Mouse (Mus musculus): ENCODE results near the gene Zan.

Zan gene

GRCm38 (mm10) chr5:137374521-137375080 lies 102.3 kb downstream of the Zan start:
- in situ Hi-C loops (cut with MboI; ENCODE audit: low pct_unique_long_range_greater_than_20kb in 1 of 2, low sequenced_read_pairs in 2 of 2, unreplicated experiment in 1 of 2) = no loop called here

GRCm38 (mm10) chr5:137373371-137373950 lies 103.4 kb downstream of the Zan start:
- in situ Hi-C loops (cut with MboI; ENCODE audit: low pct_unique_long_range_greater_than_20kb in 1 of 2, low sequenced_read_pairs in 2 of 2, unreplicated experiment in 1 of 2) = no loop called here

GRCm38 (mm10) chr5:137369665-137370064 lies 107.2 kb downstream of the Zan start:
- in situ Hi-C loops (cut with MboI; ENCODE audit: low pct_unique_long_range_greater_than_20kb in 1 of 2, low sequenced_read_pairs in 2 of 2, unreplicated experiment in 1 of 2) = no loop called here

GRCm38 (mm10) chr5:137358382-137358781 lies 118.5 kb downstream of the Zan start:
- in situ Hi-C loops (cut with MboI; ENCODE audit: low pct_unique_long_range_greater_than_20kb in 1 of 2, low sequenced_read_pairs in 2 of 2, unreplicated experiment in 1 of 2) = no loop called here

- in situ Hi-C loops (cut with MboI; ENCODE audit: low pct_unique_long_range_greater_than_20kb in 1 of 2, low sequenced_read_pairs in 2 of 2, unreplicated experiment in 1 of 2) = no loop called here
Measured at GRCm38 (mm10) chr5:137354091-137354490, 122.8 kb downstream of the Zan start.

- in situ Hi-C loops (cut with MboI; ENCODE audit: low pct_unique_long_range_greater_than_20kb in 1 of 2, low sequenced_read_pairs in 2 of 2, unreplicated experiment in 1 of 2) = no loop called here
Measured at GRCm38 (mm10) chr5:137352011-137352975, 124.6 kb downstream of the Zan start.

- in situ Hi-C loops (cut with MboI; ENCODE audit: low pct_unique_long_range_greater_than_20kb in 1 of 2, low sequenced_read_pairs in 2 of 2, unreplicated experiment in 1 of 2) = no loop called here
Measured at GRCm38 (mm10) chr5:137351394-137351793, 125.5 kb downstream of the Zan start.

GRCm38 (mm10) chr5:137351058-137351380 lies 125.8 kb downstream of the Zan start:
- in situ Hi-C loops (cut with MboI; ENCODE audit: low pct_unique_long_range_greater_than_20kb in 1 of 2, low sequenced_read_pairs in 2 of 2, unreplicated experiment in 1 of 2) = no loop called here

- in situ Hi-C loops (cut with MboI; ENCODE audit: low pct_unique_long_range_greater_than_20kb in 1 of 2, low sequenced_read_pairs in 2 of 2, unreplicated experiment in 1 of 2) = no loop called here
Measured at GRCm38 (mm10) chr5:137350205-137351057, 126.4 kb downstream of the Zan start.

GRCm38 (mm10) chr5:137349384-137350204 lies 127.3 kb downstream of the Zan start, which contains the start of gene Ephb4:
Gene Ephb4, plus strand, starts transcription at chr5:137350109.
- in situ Hi-C loops (cut with MboI; ENCODE audit: low pct_unique_long_range_greater_than_20kb in 1 of 2, low sequenced_read_pairs in 2 of 2, unreplicated experiment in 1 of 2) = no loop called here

GRCm38 (mm10) chr5:137348482-137349383 lies 128.1 kb downstream of the Zan start:
- in situ Hi-C loops (cut with MboI; ENCODE audit: low pct_unique_long_range_greater_than_20kb in 1 of 2, low sequenced_read_pairs in 2 of 2, unreplicated experiment in 1 of 2) = no loop called here

GRCm38 (mm10) chr5:137347856-137348255 lies 129.0 kb downstream of the Zan start:
- in situ Hi-C loops (cut with MboI; ENCODE audit: low pct_unique_long_range_greater_than_20kb in 1 of 2, low sequenced_read_pairs in 2 of 2, unreplicated experiment in 1 of 2) = no loop called here

GRCm38 (mm10) chr5:137346983-137347382 lies 129.9 kb downstream of the Zan start:
- in situ Hi-C loops (cut with MboI; ENCODE audit: low pct_unique_long_range_greater_than_20kb in 1 of 2, low sequenced_read_pairs in 2 of 2, unreplicated experiment in 1 of 2) = no loop called here

GRCm38 (mm10) chr5:137346388-137346787 lies 130.5 kb downstream of the Zan start:
- in situ Hi-C loops (cut with MboI; ENCODE audit: low pct_unique_long_range_greater_than_20kb in 1 of 2, low sequenced_read_pairs in 2 of 2, unreplicated experiment in 1 of 2) = no loop called here

GRCm38 (mm10) chr5:137345821-137346220 lies 131.0 kb downstream of the Zan start:
- in situ Hi-C loops (cut with MboI; ENCODE audit: low pct_unique_long_range_greater_than_20kb in 1 of 2, low sequenced_read_pairs in 2 of 2, unreplicated experiment in 1 of 2) = no loop called here

GRCm38 (mm10) chr5:137343869-137344268 lies 133.0 kb downstream of the Zan start:
- in situ Hi-C loops (cut with MboI; ENCODE audit: low pct_unique_long_range_greater_than_20kb in 1 of 2, low sequenced_read_pairs in 2 of 2, unreplicated experiment in 1 of 2) = no loop called here

- in situ Hi-C loops (cut with MboI; ENCODE audit: low pct_unique_long_range_greater_than_20kb in 1 of 2, low sequenced_read_pairs in 2 of 2, unreplicated experiment in 1 of 2) = no loop called here
Measured at GRCm38 (mm10) chr5:137343412-137343811, 133.5 kb downstream of the Zan start.

All from mouse embryonic stem cell (cell line).